Mouse (Mus musculus) neural tube, embryonic 14.5 days (tissue): ENCODE measurements around the gene Sf3b1. TPM values are rescaled to one million over a fixed set of nuclear protein-coding genes. Genes with fewer than 3 reads are reported as not detected.
A peak's percentile ranks its signal among the peaks of the same experiment; 100 is the strongest.
"Not testable (repeated sequence)": the region's sequence is repeated elsewhere in the genome, so short reads cannot be mapped to it uniquely, and the experiment has no call there.

Source experiments
- ATAC-seq: fragments of 200-750 bp; cut with Nextera tagmentation; 2 replicates; pipeline ENCODE4 v1.8.0; 2017; ENCODE audit warnings: low read depth, mild to moderate bottlenecking, moderate TSS enrichment, moderate library complexity
- H3K27ac ChIP-seq: fragments of 300-500 bp; sonication (generic); 2 replicates; pipeline ENCODE4 v1.5.1; 2014; ENCODE audit warnings: low read depth, mild to moderate bottlenecking, control low read depth, low read length, moderate library complexity, mixed read lengths
- H3K27me3 ChIP-seq: fragments of 300-500 bp; sonication (generic); 2 replicates; pipeline ENCODE4 v1.6.1; 2014; ENCODE audit warnings: low read length; ENCODE audit not compliant: control insufficient read depth, insufficient read depth
- H3K36me3 ChIP-seq: fragments of 300-500 bp; sonication (generic); 2 replicates; pipeline ENCODE4 v1.6.1; 2014; ENCODE audit warnings: low read length, mixed read lengths; ENCODE audit not compliant: control insufficient read depth, insufficient read depth
- H3K4me1 ChIP-seq: fragments of 300-500 bp; sonication (generic); 2 replicates; pipeline ENCODE4 v1.6.1; 2014; ENCODE audit warnings: low read length; ENCODE audit not compliant: control insufficient read depth, insufficient read depth
- H3K4me2 ChIP-seq: fragments of 300-500 bp; sonication (generic); 2 replicates; pipeline ENCODE4 v1.6.1; 2014; ENCODE audit warnings: mild to moderate bottlenecking, low read depth, low read length, control low read depth
- H3K4me3 ChIP-seq: fragments of 300-500 bp; sonication (generic); 2 replicates; pipeline ENCODE4 v1.5.1; 2014; ENCODE audit warnings: low read depth, low read length, control low read depth, mixed read lengths
- H3K9ac ChIP-seq: fragments of 300-500 bp; sonication (generic); replicated peaks from 2 replicates; pipeline ENCODE4 v1.6.1; 2014; ENCODE audit warnings: low read depth, mild to moderate bottlenecking, control low read depth, low read length, mixed read lengths
- H3K9me3 ChIP-seq: fragments of 300-500 bp; sonication (generic); 2 replicates; pipeline ENCODE4 v1.6.1; 2016; ENCODE audit warnings: low read length; ENCODE audit not compliant: control insufficient read depth
- WGBS: fragments of 180-500 bp; shearing (Covaris S2); extraction: QIAGEN DNeasy Blood & Tissue Kit; methylation state at CpG from one replicate; pipeline ENCODE4 v1.1.7; 2014; 5-methylcytosine and 5-hydroxymethylcytosine counted together
- polyA plus RNA-seq: library from polyadenylated mRNA; unstranded; fragments of >200 nt; fragmentation: Nextera tagmentation; extraction: Ambion mirVana; gene quantifications from 2 replicates; pipeline ENCODE4 v1.2.1, GENCODE M21; 2014

Sf3b1 gene
- 332 and 341 TPM in 2 replicates for polyA plus RNA-seq

DNA sequence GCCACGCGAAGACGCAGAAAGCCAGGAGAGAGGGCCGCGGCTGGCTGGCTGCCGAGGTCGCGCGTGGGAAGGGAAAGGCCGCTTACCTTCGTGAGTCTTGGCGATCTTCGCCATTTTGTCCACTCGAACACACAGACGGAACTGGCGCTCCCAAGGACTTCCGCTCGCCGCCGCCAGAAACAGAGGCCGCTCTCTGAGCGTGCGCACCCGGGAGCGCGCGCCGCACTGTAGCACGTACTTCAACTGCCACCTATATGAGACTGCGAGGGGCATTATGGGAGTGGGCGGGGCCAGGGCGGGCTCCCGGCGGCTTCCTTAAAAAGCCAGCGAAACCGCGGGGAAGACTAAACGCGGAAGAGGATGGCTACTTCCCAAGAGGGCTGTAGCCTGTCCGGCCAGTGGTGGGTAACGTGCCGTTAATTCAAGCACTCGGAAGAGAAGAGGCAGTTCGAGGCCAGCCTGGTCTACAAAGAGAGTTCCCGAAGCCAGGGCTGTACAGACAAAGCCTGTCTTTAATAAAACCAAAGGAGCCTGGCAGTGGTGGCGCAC is at the start of gene Sf3b1:
Sf3b1 (minus strand) TSS at position 229 of the 549 bp plus-strand sequence.
- peak within 1 kb of the TSS; percentile 94 for H3K27ac ChIP-seq
- peak within 1 kb of the TSS; percentile 97 for H3K9ac ChIP-seq
- 2% methylated on average over 46 of the region's 46 CpGs for WGBS
- H3K27me3 ChIP-seq: no peaks in the 10 kb centered on the region; the same call in 1 of the 2 replicates
- H3K9me3 ChIP-seq: no peaks in the 10 kb centered on the region
- H3K36me3 ChIP-seq: no peaks in the 10 kb centered on the region
- H3K4me3 ChIP-seq: peak within 1 kb of the TSS; percentile 100
- peak within 1 kb of the TSS; percentile 54 for H3K4me2 ChIP-seq
- ATAC-seq: peak; percentile 99
- H3K4me1 ChIP-seq: peaks cover 8% of the 10 kb centered on the region

DNA sequence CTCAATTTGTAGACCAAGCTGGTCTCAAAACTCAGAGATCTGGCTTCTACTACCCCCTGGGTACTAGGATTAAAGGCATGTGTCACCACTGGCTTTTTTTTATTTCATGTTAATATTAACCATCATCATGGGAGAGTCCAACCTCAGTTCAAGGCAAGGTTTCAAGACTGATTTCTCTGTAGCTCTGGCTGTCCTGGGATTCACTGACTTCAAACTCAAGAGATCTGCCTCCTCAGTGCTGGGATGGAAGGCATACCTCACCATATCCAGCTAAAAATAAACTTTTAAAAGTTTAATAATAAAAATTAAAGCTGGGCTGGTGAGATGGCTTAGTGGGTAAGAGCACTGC is 49.1 kb upstream of the Sf3b1 start:
- Histone ChIP-seq H3K27ac (no peak overlapping the region), H3K4me1 (no peaks in the 10 kb centered on the region), H3K36me3 (peaks cover 30% of the 10 kb centered on the region), H3K4me2 (no peak overlapping the region), H3K9me3 (no peaks in the 10 kb centered on the region), H3K4me3 (no peak overlapping the region), H3K27me3 (no peaks in the 10 kb centered on the region), H3K9ac (no peak overlapping the region)
- ATAC-seq: no peak

DNA sequence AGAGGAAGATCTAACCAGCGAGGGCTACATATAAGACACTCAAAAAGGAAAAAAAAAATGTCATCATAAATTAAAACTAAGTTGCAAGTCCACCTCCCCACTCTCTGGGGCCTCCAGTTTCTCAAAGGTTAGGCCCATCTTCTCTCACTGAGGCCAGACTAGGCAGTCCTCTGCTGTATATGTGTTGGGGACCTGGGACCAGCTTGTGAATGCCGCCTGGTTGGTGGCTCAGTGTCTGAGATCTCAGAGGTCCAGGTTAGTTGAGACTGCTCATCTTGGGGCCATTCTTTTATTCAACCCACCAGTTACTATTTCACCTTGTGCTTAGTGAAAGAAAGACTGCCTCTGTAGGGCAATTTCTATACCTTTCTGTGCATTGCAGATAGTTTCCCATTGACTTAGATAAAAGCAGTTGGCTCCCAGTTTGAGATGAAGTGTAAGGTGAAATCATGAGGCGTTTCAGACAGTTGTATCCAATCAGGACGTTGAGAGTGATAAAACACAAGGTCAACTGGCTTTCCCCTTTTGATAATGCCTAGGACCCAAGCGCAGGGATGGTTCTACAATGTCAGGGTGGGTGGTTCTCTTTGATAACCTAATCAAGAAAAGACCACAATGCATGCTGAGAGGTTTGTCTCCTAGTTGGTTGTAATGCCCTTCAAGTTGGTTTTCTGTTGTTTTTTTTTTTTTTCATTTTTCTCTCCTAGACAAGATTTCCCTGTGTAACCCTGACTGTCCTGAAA is 48.5 kb upstream of the Sf3b1 start:
- no peaks in the 10 kb centered on the region for H3K9me3 ChIP-seq
- peaks cover 27% of the 10 kb centered on the region for H3K36me3 ChIP-seq
- no peaks in the 10 kb centered on the region for H3K27me3 ChIP-seq
- H3K27ac ChIP-seq: no peak overlapping the region
- H3K4me1 ChIP-seq: no peaks in the 10 kb centered on the region
- no peak overlapping the region for H3K9ac ChIP-seq
- H3K4me3 ChIP-seq: no peak overlapping the region
- H3K4me2 ChIP-seq: no peak overlapping the region
- 75% methylated on average over 5 of the region's 5 CpGs for WGBS
- ATAC-seq: no peak

DNA sequence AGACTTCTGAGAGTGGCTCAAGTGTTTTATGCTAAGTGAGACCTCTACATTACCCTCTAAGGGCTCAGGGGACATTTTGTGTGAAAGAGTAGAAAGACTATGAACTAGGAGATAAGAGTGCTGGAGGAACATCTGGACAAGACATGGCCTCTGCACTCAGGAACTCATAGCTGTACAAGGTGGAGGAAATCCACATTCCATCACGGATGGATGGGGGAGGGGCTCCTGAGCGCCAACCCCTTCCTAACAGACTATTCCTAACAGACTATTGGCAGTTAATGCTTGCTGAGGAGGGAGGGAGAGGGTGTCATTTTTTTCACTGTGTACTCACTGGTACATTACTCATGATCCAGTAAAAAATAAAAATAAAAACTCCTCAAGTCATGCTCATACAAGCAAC is 47.5 kb upstream of the Sf3b1 start:
- no peak overlapping the region for H3K4me3 ChIP-seq
- H3K27me3 ChIP-seq: no peaks in the 10 kb centered on the region
- WGBS: 55% methylated on average over 2 of the region's 2 CpGs
- no peak overlapping the region for H3K9ac ChIP-seq
- H3K4me2 ChIP-seq: no peak overlapping the region
- H3K36me3 ChIP-seq: peaks cover 20% of the 10 kb centered on the region; the same call in 1 of the 2 replicates
- H3K4me1 ChIP-seq: no peaks in the 10 kb centered on the region
- ATAC-seq: no peak
- no peaks in the 10 kb centered on the region for H3K9me3 ChIP-seq
- H3K27ac ChIP-seq: no peak overlapping the region

DNA sequence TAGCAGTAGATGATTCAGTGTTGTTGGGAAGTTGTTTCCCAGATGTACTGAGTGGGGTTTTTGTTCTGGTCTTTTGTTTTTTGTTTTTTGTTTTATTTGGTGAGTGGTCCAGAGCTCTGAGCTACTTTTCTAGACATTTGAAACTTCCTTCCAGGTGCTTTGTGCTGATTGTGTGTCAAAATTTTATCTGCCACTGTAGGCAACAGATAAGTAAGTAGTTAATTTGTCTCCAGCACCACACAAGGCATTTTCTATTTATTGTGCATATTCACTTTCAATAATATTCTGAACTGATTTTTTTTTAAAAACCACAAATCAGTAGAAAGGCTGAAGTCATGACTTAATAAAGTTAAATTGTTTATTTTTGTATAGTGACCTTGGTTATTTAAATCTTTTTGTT is 45.0 kb upstream of the Sf3b1 start:
- not testable (repeated sequence) for H3K4me2 ChIP-seq, H3K4me1 ChIP-seq, H3K27ac ChIP-seq, H3K4me3 ChIP-seq, H3K9ac ChIP-seq, H3K9me3 ChIP-seq, H3K27me3 ChIP-seq, ATAC-seq
- H3K36me3 ChIP-seq: peaks cover 19% of the 10 kb centered on the region

DNA sequence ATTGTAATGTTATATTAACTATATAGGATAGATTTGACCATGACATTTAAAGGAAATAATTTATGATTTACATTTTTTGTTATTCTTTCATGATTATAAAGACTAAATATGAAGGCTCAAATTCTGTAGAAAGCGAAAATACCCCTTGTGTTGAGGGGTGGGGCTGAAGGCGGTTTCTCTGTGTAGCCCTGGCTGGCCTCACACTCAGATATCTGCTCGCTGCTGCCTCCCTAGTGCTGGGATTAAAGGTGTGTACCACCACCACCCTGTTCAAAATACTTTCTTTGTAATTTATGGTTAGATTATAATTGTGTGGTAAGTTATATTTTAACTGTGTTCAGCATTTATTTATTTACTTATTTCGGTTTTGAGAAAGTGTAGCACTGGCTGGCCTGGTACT is 34.5 kb upstream of the Sf3b1 start:
- no peak for ATAC-seq
- peaks cover 7% of the 10 kb centered on the region for H3K36me3 ChIP-seq
- WGBS: 94% methylated on average over 4 of the region's 4 CpGs
- H3K4me3 ChIP-seq: no peak overlapping the region
- no peaks in the 10 kb centered on the region for H3K9me3 ChIP-seq
- H3K9ac ChIP-seq: no peak overlapping the region
- H3K27ac ChIP-seq: no peak overlapping the region
- no peaks in the 10 kb centered on the region for H3K4me1 ChIP-seq
- H3K4me2 ChIP-seq: no peak overlapping the region
- H3K27me3 ChIP-seq: no peaks in the 10 kb centered on the region

DNA sequence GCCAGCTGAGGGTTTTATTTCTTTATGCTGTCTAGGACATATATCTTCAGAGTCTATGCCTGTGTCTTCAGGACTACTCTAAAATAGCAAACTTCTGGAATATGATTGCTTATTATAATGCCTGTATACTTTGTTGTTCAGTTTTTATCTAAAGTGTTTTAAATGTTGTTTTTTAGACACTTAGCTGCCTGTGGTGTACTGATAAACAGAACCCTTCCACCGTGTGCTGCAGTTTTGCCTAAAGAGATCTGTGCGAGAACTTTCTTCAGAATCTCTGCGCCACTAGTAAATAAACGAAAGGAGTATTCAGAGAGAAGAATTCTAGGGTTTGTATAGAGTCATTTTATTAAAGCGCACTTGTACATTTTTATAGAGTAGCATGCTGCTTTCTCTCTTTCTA is 33.8 kb upstream of the Sf3b1 start:
- H3K4me3 ChIP-seq: no peak overlapping the region
- no peak overlapping the region for H3K4me2 ChIP-seq
- WGBS: 94% methylated on average over 5 of the region's 5 CpGs
- H3K27ac ChIP-seq: no peak overlapping the region
- peaks cover 5% of the 10 kb centered on the region for H3K36me3 ChIP-seq
- no peak for ATAC-seq
- no peaks in the 10 kb centered on the region for H3K9me3 ChIP-seq
- H3K4me1 ChIP-seq: no peaks in the 10 kb centered on the region
- no peak overlapping the region for H3K9ac ChIP-seq
- no peaks in the 10 kb centered on the region for H3K27me3 ChIP-seq

DNA sequence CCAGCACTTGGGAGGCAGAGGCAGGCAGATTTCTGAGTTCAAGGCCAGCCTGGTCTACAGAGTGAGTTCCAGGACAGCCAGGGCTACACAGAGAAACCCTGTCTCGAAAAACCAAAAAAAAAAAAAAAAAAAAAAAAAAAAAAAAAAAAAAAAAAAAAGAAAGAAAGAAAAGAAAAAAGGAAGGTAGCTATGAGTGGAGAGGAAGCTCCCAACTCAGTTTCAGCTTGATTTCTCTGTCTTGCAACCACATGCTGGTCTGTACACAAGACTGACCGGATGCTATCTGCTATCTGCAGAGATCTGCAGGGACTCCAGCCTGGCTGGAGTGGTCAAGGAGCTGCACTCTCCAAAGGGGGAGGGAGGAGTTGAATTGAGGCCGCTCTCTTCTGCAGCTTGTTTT is 31.1 kb upstream of the Sf3b1 start:
- not testable (repeated sequence) for ATAC-seq, H3K27me3 ChIP-seq, H3K4me3 ChIP-seq, H3K36me3 ChIP-seq, H3K4me2 ChIP-seq, H3K27ac ChIP-seq, H3K4me1 ChIP-seq, H3K9ac ChIP-seq, H3K9me3 ChIP-seq
- WGBS: 94% methylated on average over 2 of the region's 3 CpGs

DNA sequence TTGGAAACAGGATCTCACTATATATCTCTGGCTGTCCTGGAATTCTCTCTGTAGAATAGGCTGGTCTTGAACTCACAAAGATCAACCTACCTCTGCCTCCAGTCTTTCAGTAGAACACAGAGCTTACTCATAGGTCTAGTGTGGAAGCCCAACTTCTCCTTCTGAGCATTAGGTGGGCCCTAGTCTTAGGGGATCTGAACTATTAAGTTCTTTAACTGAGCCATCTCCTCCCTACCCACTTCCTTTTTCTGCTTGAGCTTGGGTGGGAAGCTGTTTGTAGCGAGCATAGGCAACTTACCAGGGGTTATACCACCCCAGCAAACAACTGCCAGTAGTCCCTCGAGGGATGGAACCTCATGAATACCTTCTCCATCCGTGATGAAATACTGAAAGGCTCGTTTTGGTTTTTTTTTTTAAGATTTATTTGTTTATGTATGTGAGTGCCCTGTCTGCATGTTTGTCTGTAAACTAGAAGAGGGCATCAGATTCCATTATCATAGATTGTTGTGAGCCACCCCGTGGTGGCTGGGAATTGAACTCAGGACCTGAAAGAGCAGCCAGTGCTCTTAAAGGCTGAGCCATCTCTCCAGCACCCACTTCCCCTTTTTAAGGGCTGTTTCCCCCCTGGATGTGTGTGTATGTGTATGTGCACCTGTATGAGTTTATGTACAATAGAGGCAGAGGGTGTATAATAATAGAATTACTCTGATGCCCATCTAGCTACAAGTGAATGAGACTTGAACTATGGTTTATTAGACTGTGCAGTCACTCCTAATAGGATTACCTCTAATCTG is 28.2 kb upstream of the Sf3b1 start:
- no peak overlapping the region for H3K4me2 ChIP-seq
- no peaks in the 10 kb centered on the region for H3K36me3 ChIP-seq
- H3K4me3 ChIP-seq: no peak overlapping the region
- WGBS: 89% methylated on average over 5 of the region's 5 CpGs
- H3K9ac ChIP-seq: no peak overlapping the region
- H3K4me1 ChIP-seq: peaks cover 9% of the 10 kb centered on the region
- H3K27ac ChIP-seq: no peak overlapping the region
- H3K27me3 ChIP-seq: no peaks in the 10 kb centered on the region
- no peak for ATAC-seq
- H3K9me3 ChIP-seq: no peaks in the 10 kb centered on the region
